Mouse (Mus musculus) spleen, adult 2 months (tissue): ENCODE data around the gene Lsm12. TPM values are rescaled to one million over a fixed set of nuclear protein-coding genes. Genes with fewer than 3 reads are reported as not detected.
A peak's percentile ranks its signal among the peaks of the same experiment; 100 is the strongest.

ENCODE experiments used
- DNase-seq, 2 experiments: peaks; one replicate each; pipeline versions ENCODE4 v3.0.0 to v3.0.0-alpha.2; 2012 to 2021; ENCODE audit warnings: low spot score in 2 of 2, low read depth in 1 of 2
- H3K27ac ChIP-seq: fragments of 200-500 bp; 2 replicates; pipeline ENCODE4 v1.5.1; 2012; ENCODE audit warnings: low read length, inconsistent platforms; ENCODE audit not compliant: insufficient read depth
- H3K27me3 ChIP-seq: fragments of 200-500 bp; 2 replicates; pipeline ENCODE4 v1.6.1; 2012; ENCODE audit warnings: mild to moderate bottlenecking, moderate library complexity, low read length, inconsistent platforms; ENCODE audit not compliant: control insufficient read depth, insufficient read depth
- H3K36me3 ChIP-seq: fragments of 200-500 bp; 2 replicates; pipeline ENCODE4 v1.6.1; 2012; ENCODE audit warnings: mild to moderate bottlenecking, low read length, inconsistent platforms; ENCODE audit not compliant: control insufficient read depth, insufficient read depth
- H3K4me1 ChIP-seq: fragments of 200-500 bp; 2 replicates; pipeline ENCODE4 v1.6.1; 2011; ENCODE audit warnings: inconsistent platforms; ENCODE audit not compliant: control insufficient read depth, insufficient read depth, insufficient read length
- H3K4me3 ChIP-seq: fragments of 200-500 bp; 2 replicates; pipeline ENCODE4 v1.5.1; 2011; ENCODE audit warnings: mild to moderate bottlenecking, inconsistent platforms; ENCODE audit not compliant: insufficient read depth, insufficient read length; ENCODE audit errors: extremely low read depth
- CTCF ChIP-seq: fragments of 200-500 bp; IDR thresholded peaks from 2 replicates; pipeline ENCODE4 v1.5.1; 2011; ENCODE audit warnings: mild to moderate bottlenecking, inconsistent platforms; ENCODE audit not compliant: insufficient read depth, insufficient read length, insufficient replicate concordance; ENCODE audit errors: extremely low read depth
- POLR2A ChIP-seq: fragments of 200-500 bp; IDR thresholded peaks from 2 replicates; pipeline ENCODE4 v1.6.1; 2011; ENCODE audit warnings: low read depth, low read length, inconsistent platforms
- WGBS: fragments of 180-500 bp; shearing (Covaris S2); methylation state at CpG from one replicate; pipeline ENCODE4 v1.1.7; 2018; 5-methylcytosine and 5-hydroxymethylcytosine counted together
- polyA plus RNA-seq: library from polyadenylated mRNA; depleted of rRNA; stranded (reverse); fragments of >200 nt; gene quantifications from 2 replicates; pipeline ENCODE4 v1.2.3, GENCODE M21; 2012

Gene Lsm12
- polyA plus RNA-seq, 1 experiment = 18.0 TPM

DNA sequence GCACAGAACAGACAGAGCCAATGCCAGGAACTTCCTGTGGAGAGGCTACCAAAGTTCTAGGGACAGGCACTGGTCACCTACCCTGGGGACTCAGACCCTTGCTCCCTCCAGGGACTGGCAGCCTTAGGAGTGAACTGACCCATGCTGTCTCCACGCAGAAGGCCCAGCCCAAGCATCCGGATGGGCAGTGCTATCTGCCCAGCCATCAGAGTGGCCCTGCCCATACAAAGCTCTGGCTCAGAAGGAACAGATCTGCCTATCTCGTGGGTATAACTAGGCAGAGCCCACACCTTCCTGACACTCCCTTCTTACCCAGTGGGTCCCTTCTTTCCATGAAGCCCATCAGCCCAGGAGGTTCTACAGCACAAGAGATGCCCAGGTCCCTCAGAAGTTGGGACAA is 25.1 kb upstream of the Lsm12 start:
- Histone ChIP-seq H3K27me3 (no peaks in the 10 kb centered on the region), H3K27ac (no peak overlapping the region), H3K4me1 (peaks cover 21% of the 10 kb centered on the region; the same call in 1 of the 2 replicates), H3K36me3 (peaks cover 12% of the 10 kb centered on the region), H3K4me3 (no peak overlapping the region)
- no peak for DNase-seq
- 64% methylated on average over 3 of the region's 3 CpGs for WGBS
- TF ChIP-seq POLR2A (no peak), CTCF (no peak)

DNA sequence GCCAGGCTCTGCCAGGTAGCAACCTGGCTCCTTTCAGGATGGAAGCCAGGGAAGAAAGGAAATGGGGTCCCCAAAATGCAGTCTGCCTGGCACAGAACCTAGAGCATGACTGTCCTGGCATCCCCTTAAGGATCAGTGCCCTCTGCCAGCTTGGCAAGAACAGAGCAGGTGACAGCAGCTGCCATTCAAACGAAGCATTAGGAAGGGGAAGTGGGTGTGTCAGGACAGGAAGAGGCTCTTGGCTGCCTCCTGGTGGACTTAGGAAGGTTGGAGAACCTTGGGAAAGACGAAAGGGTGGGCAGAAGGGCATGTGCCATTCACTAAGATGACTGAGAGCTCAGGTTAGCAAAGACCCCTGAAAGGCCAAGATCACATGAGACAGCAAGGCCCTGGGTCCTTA is 24.6 kb upstream of the Lsm12 start:
- Histone ChIP-seq H3K27me3 (no peaks in the 10 kb centered on the region), H3K36me3 (peaks cover 17% of the 10 kb centered on the region), H3K27ac (no peak overlapping the region), H3K4me1 (peaks cover 20% of the 10 kb centered on the region; the same call in 1 of the 2 replicates), H3K4me3 (no peak overlapping the region)
- no peak for DNase-seq
- no peak for TF ChIP-seq POLR2A
- TF ChIP-seq CTCF = peak; percentile 54; the same call in 1 of the 2 replicates
- WGBS = 24% methylated on average over 2 of the region's 2 CpGs

DNA sequence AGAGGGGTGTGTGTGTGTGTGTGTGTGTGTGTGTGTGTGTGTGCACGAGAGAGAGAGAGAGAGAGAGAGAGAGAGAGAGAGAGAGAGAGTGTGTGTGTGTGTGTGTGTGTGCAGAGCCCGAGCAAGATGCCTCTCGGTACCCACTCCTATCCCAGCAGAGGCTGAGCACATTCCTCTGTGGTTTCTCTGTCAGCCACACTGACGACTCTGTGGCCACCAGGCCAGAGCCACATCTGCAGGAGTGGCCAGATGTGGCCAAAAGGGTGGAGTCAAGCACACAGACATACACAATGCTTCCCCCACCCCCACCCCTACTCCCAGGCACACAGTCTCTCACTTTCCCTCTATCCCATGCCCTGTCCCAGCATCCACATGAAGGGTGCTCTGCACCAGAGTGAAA is 23.8 kb upstream of the Lsm12 start:
- TF ChIP-seq CTCF = no peak
- no peak for TF ChIP-seq POLR2A
- Histone ChIP-seq H3K4me3 (no peak overlapping the region), H3K36me3 (peaks cover 26% of the 10 kb centered on the region), H3K27me3 (no peaks in the 10 kb centered on the region), H3K4me1 (peaks cover 17% of the 10 kb centered on the region; the same call in 1 of the 2 replicates), H3K27ac (no peak overlapping the region)
- no peak for DNase-seq
- 30% methylated on average over 3 of the region's 4 CpGs for WGBS

DNA sequence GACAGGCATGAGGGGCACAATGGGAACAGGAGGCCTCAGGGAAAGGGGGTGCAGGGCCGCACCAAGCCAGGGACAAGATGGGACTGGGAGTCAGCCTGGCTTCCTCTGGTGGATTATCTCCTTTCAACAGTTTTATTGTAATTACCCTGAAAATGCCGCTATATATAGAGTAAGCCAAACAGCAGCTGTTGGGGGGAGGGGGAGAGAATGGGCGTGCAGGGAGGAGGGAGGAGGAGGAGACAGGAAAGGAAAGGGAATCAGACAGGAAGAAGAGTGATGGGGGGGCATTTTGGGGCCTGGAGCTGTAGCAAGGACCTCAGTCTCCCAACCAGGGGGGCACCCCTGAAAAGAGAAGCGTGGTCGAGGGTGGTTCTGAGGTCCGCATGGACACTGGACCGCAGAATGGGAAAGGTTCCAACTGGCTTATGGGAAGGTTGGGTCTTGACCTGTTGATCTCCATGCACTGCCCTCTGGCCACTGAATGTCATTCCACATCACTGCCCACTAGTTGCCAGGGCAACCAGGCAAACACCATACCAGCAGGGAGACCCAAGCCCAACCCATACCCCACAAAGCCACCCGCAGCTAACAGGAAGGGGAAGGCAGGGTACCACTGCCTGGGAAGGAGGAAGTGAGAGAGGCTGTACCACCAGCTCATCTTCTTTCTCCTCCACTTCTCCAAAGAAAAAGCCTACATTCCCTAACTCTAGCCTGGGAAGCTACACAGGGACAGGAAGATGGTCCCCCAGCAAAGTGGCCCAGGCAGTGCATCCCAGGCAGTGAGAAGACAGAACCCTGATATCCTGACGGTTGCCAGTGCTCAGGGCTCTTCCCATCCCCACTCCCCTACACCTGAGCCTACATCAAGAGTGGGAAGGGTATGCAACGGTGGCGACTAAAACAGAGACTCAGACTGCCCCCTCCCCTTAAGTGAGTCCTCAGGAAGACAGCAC is 23.0 kb upstream of the Lsm12 start:
- Histone ChIP-seq H3K4me1 (peaks cover 17% of the 10 kb centered on the region; the same call in 1 of the 2 replicates), H3K27me3 (no peaks in the 10 kb centered on the region), H3K4me3 (no peak overlapping the region), H3K36me3 (peaks cover 29% of the 10 kb centered on the region), H3K27ac (no peak overlapping the region; the same call in 1 of the 2 replicates)
- WGBS = 40% methylated on average over 11 of the region's 11 CpGs
- TF ChIP-seq CTCF (no peak), POLR2A (no peak)
- no peak for DNase-seq

DNA sequence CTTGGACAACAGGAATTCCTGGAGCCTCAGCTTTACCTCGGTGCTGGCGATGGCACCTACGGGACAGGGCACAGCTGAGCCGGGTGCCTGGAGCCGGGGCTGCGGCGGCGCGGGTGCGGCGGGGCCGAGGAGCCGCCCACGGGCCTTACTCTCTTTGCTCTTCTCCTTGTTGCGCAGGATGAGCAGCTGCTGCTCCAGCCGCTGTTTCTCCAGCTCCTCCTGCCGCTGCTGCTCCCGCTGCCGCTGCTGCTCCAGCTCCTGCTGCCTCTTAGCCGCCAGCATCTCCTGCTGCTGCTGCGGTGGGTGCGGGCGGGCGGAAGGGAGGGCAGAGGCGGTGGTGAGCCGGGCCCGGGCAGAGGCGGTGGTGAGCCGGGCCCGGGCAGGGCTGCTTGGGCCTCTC is 21.4 kb upstream of the Lsm12 start:
- Histone ChIP-seq H3K4me3 (no peak overlapping the region), H3K27ac (no peak overlapping the region), H3K4me1 (peaks cover 17% of the 10 kb centered on the region; the same call in 1 of the 2 replicates), H3K36me3 (peaks cover 36% of the 10 kb centered on the region), H3K27me3 (no peaks in the 10 kb centered on the region)
- 94% methylated on average over 30 of the region's 30 CpGs for WGBS
- TF ChIP-seq CTCF (no peak), POLR2A (no peak)
- DNase-seq = no peak

DNA sequence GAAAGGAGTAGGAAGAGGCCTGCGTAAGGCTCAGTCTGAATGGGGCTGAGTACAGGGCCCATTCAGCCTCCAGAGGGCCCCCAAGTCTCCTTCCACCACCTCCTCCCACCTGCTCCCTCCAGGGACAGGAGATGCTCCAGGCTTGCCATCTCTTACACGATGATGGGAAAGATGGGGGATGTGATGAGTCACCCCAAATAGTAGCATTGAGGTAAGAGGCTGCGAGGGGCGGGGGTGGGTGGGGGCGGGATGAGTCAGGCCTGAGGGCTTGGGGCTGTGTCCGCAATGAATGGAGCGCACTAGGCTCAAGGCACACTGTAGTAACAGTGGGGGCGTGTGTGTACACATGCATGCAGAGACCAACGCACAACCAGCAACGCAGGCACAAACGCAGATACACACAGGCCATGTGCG is 16.3 kb upstream of the Lsm12 start:
- H3K4me3 ChIP-seq = no peak overlapping the region
- H3K27me3 ChIP-seq = no peaks in the 10 kb centered on the region
- no peak overlapping the region for H3K27ac ChIP-seq
- peaks cover 52% of the 10 kb centered on the region for H3K36me3 ChIP-seq
- WGBS = 91% methylated on average over 12 of the region's 12 CpGs
- TF ChIP-seq POLR2A (no peak), CTCF (no peak)
- H3K4me1 ChIP-seq = no peaks in the 10 kb centered on the region
- DNase-seq = no peak

DNA sequence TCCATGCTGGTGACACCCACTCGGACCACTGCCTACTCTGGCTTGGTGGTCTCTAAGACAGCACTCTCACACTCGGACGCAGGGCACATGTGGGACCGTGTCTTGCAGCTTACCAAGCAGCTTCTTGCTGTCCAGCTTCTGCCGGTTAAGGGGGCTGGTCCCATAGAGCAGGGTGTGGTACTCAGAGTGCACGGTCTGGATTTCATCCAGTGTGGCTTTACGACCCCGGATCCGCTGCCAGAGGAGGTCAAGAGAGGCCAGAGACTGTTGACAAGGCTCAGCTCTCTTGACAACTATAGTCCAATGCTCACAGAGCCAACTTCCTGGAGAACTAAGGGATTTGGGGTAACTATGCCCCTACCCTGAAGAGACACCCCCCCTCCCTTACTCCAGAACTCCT is 14.8 kb upstream of the Lsm12 start:
- H3K36me3 ChIP-seq = peaks cover 54% of the 10 kb centered on the region
- no peak overlapping the region for H3K27ac ChIP-seq
- no peaks in the 10 kb centered on the region for H3K27me3 ChIP-seq
- no peak overlapping the region for H3K4me3 ChIP-seq
- no peak for TF ChIP-seq CTCF
- no peak for TF ChIP-seq POLR2A
- no peak for DNase-seq
- 88% methylated on average over 9 of the region's 9 CpGs for WGBS
- H3K4me1 ChIP-seq = no peaks in the 10 kb centered on the region
